Mouse (Mus musculus) MEL (cell line): Measurements from ENCODE around the gene Vim. TPM values are rescaled to one million over a fixed set of nuclear protein-coding genes. Genes with fewer than 3 reads are reported as not detected.
A peak's percentile ranks its signal among the peaks of the same experiment; 100 is the strongest.

Experiments
- DNase-seq: peaks from one replicate; pipeline ENCODE4 v3.0.0; 2011; ENCODE audit warnings: low read depth, low spot score
- H3K27ac ChIP-seq: 2 replicates; pipeline ENCODE4 v1.5.1; 2012; ENCODE audit warnings: low read depth, mild to moderate bottlenecking, control low read depth, low read length, moderate library complexity; ENCODE audit not compliant: control insufficient read depth
- H3K27me3 ChIP-seq, 2 experiments: fragments of 150-350 bp in 1 of 2; sonication (generic) in 1 of 2; 2 replicates each; pipeline ENCODE4 v1.6.1; 2012; ENCODE audit warnings: low read length in 2 of 2, mild to moderate bottlenecking in 2 of 2, improper control_type of control experiment in 1 of 2, moderate library complexity in 1 of 2; ENCODE audit not compliant: insufficient read depth in 2 of 2, control insufficient read depth in 1 of 2
- H3K36me3 ChIP-seq, 2 experiments: 2 replicates each; pipeline ENCODE4 v1.6.1; 2012 to 2014; ENCODE audit warnings: low read length in 2 of 2, improper control_type of control experiment in 1 of 2, inconsistent platforms in 1 of 2, mild to moderate bottlenecking in 1 of 2; ENCODE audit not compliant: insufficient read depth in 2 of 2, control insufficient read depth in 1 of 2
- H3K4me1 ChIP-seq, 2 experiments: fragments of 150-350 bp in 1 of 2; sonication (generic) in 1 of 2; 2 replicates each; pipeline ENCODE4 v1.6.1; 2012; ENCODE audit warnings: low read length in 2 of 2, improper control_type of control experiment in 1 of 2, mild to moderate bottlenecking in 1 of 2; ENCODE audit not compliant: insufficient read depth in 2 of 2, control insufficient read depth in 1 of 2
- H3K4me3 ChIP-seq, 2 experiments: fragments of 150-350 bp in 1 of 2; sonication (generic) in 1 of 2; 2 replicates each; pipeline ENCODE4 v1.5.1; 2012; ENCODE audit warnings: low read depth in 2 of 2, low read length in 2 of 2, mild to moderate bottlenecking in 2 of 2, moderate library complexity in 2 of 2, control low read depth in 1 of 2, improper control_type of control experiment in 1 of 2; ENCODE audit not compliant: control insufficient read depth in 1 of 2, insufficient read depth in 1 of 2
- H3K79me2 ChIP-seq: 2 replicates; pipeline ENCODE4 v1.6.1; 2012; ENCODE audit warnings: mild to moderate bottlenecking, low read length, moderate library complexity; ENCODE audit not compliant: control insufficient read depth, poor library complexity, insufficient read depth
- H3K9ac ChIP-seq: 2 replicates; pipeline ENCODE4 v1.6.1; 2012; ENCODE audit warnings: low read depth, mild to moderate bottlenecking, control low read depth, low read length, moderate library complexity; ENCODE audit not compliant: control insufficient read depth, poor library complexity, severe bottlenecking
- H3K9me3 ChIP-seq: fragments of 150-350 bp; sonication (generic); replicated peaks from 2 replicates; pipeline ENCODE4 v1.6.1; 2012; ENCODE audit warnings: mild to moderate bottlenecking, low read length, improper control_type of control experiment, moderate library complexity; ENCODE audit not compliant: insufficient read depth
- CHD2 ChIP-seq: IDR thresholded peaks from 2 replicates; pipeline ENCODE4 v1.6.1; 2011; ENCODE audit warnings: low read length, improper control_type of control experiment
- CTCF ChIP-seq, 3 experiments: IDR thresholded peaks in 2 of 3; conservative IDR thresholded peaks in 1 of 3; 2 replicates each; pipeline ENCODE4 v1.5.1; 2011 to 2012; ENCODE audit warnings: low read length in 3 of 3, low read depth in 2 of 3, mild to moderate bottlenecking in 2 of 3, improper control_type of control experiment in 1 of 3, inconsistent platforms in 1 of 3, mixed read lengths in 1 of 3, moderate library complexity in 1 of 3; ENCODE audit not compliant: control insufficient read depth in 1 of 3, insufficient read depth in 1 of 3, poor library complexity in 1 of 3, severe bottlenecking in 1 of 3
- EP300 ChIP-seq, 2 experiments: IDR thresholded peaks; 2 replicates each; pipeline ENCODE4 v1.6.1; 2011; ENCODE audit warnings: improper control_type of control experiment in 2 of 2, low read length in 2 of 2, low read depth in 1 of 2, mild to moderate bottlenecking in 1 of 2
- GATA1 ChIP-seq: IDR thresholded peaks from 2 replicates; pipeline ENCODE4 v1.6.1; 2011; ENCODE audit warnings: low read depth, low read length, improper control_type of control experiment
- HCFC1 ChIP-seq: IDR thresholded peaks from 2 replicates; pipeline ENCODE4 v1.6.1; 2012; ENCODE audit warnings: low read depth, mild to moderate bottlenecking, inconsistent platforms, low read length, improper control_type of control experiment, moderate library complexity
- KAT2A ChIP-seq: conservative IDR thresholded peaks from 2 replicates; pipeline ENCODE4 v1.6.1; 2012; ENCODE audit warnings: low read depth, low read length, improper control_type of control experiment, inconsistent platforms
- MAX ChIP-seq: IDR thresholded peaks from 2 replicates; pipeline ENCODE4 v1.6.1; 2011; ENCODE audit warnings: low read length, improper control_type of control experiment
- MEF2A ChIP-seq: IDR thresholded peaks from 2 replicates; pipeline ENCODE4 v1.6.1; 2014; ENCODE audit warnings: low read depth, mild to moderate bottlenecking, inconsistent platforms, low read length, improper control_type of control experiment; ENCODE audit not compliant: poor library complexity, insufficient replicate concordance, severe bottlenecking; ENCODE audit errors: extremely low read depth
- MXI1 ChIP-seq: IDR thresholded peaks from 2 replicates; pipeline ENCODE4 v1.6.1; 2011; ENCODE audit warnings: mild to moderate bottlenecking, low read depth, low read length, improper control_type of control experiment
- MYB ChIP-seq: IDR thresholded peaks from 2 replicates; pipeline ENCODE4 v1.6.1; 2011; ENCODE audit warnings: mild to moderate bottlenecking, low read depth, low read length, improper control_type of control experiment
- MYC ChIP-seq: IDR thresholded peaks from 2 replicates; pipeline ENCODE4 v1.6.1; 2011; ENCODE audit warnings: low read depth, mild to moderate bottlenecking, low read length, improper control_type of control experiment, moderate library complexity
- NRF1 ChIP-seq: IDR thresholded peaks from 2 replicates; pipeline ENCODE4 v1.6.1; 2014; ENCODE audit warnings: low read depth, mild to moderate bottlenecking, inconsistent platforms, low read length, improper control_type of control experiment, moderate library complexity; ENCODE audit not compliant: poor library complexity, insufficient read depth, severe bottlenecking
- POLR2AphosphoS2 ChIP-seq: IDR thresholded peaks from 2 replicates; pipeline ENCODE4 v1.6.1; 2011; ENCODE audit warnings: low read length, improper control_type of control experiment
- RAD21 ChIP-seq: IDR thresholded peaks from 2 replicates; pipeline ENCODE4 v1.6.1; 2011; ENCODE audit warnings: mild to moderate bottlenecking, low read depth, low read length, improper control_type of control experiment
- SIN3A ChIP-seq: IDR thresholded peaks from 2 replicates; pipeline ENCODE4 v1.6.1; 2012; ENCODE audit warnings: low read length, improper control_type of control experiment, inconsistent platforms
- SMC3 ChIP-seq: IDR thresholded peaks from 2 replicates; pipeline ENCODE4 v1.6.1; 2011; ENCODE audit warnings: low read depth, low read length, improper control_type of control experiment
- TAL1 ChIP-seq: IDR thresholded peaks from 2 replicates; pipeline ENCODE4 v1.6.1; 2012; ENCODE audit warnings: mild to moderate bottlenecking, inconsistent platforms, low read length, moderate library complexity, mixed read lengths
- TBP ChIP-seq: IDR thresholded peaks from 2 replicates; pipeline ENCODE4 v1.8.0; 2011; ENCODE audit warnings: low read depth, low read length, improper control_type of control experiment
- TCF12 ChIP-seq: IDR thresholded peaks from 2 replicates; pipeline ENCODE4 v1.6.1; 2014; ENCODE audit warnings: low read depth, mild to moderate bottlenecking, inconsistent platforms, low read length, improper control_type of control experiment, moderate library complexity
- UBTF ChIP-seq: IDR thresholded peaks from 2 replicates; pipeline ENCODE4 v1.6.1; 2012; ENCODE audit warnings: low read depth, mild to moderate bottlenecking, inconsistent platforms, low read length, improper control_type of control experiment, moderate library complexity, borderline replicate concordance; ENCODE audit not compliant: insufficient read depth
- USF2 ChIP-seq, 2 experiments: IDR thresholded peaks; 2 replicates each; pipeline ENCODE4 v1.6.1; 2011 to 2012; ENCODE audit warnings: improper control_type of control experiment in 2 of 2, low read length in 2 of 2, borderline replicate concordance in 1 of 2, inconsistent platforms in 1 of 2, low read depth in 1 of 2, mild to moderate bottlenecking in 1 of 2; ENCODE audit not compliant: insufficient read depth in 1 of 2
- ZC3H11A ChIP-seq: IDR thresholded peaks from 2 replicates; pipeline ENCODE4 v1.6.1; 2012; ENCODE audit warnings: low read depth, mild to moderate bottlenecking, inconsistent platforms, low read length, improper control_type of control experiment
- ZNF384 ChIP-seq: IDR thresholded peaks from 2 replicates; pipeline ENCODE4 v1.6.1; 2012; ENCODE audit warnings: low read depth, mild to moderate bottlenecking, inconsistent platforms, low read length, improper control_type of control experiment
- polyA plus RNA-seq, 2 experiments: library from polyadenylated mRNA; stranded (reverse) in 1 of 2; unstranded in 1 of 2; fragments of >175 nt in 1 of 2; fragments of >200 nt in 1 of 2; gene quantifications; 2 replicates each; pipeline versions ENCODE4 v1.2.1 to v1.2.4; 2012; ENCODE audit warnings: low replicate concordance in 2 of 2, low read depth in 1 of 2; ENCODE audit not compliant: insufficient read length in 2 of 2, insufficient read depth in 1 of 2, missing spikeins in 1 of 2
- total RNA-seq: library from RNA; depleted of rRNA; stranded (reverse); fragments of 300-350 nt; gene quantifications from 2 replicates; pipeline ENCODE4 v1.2.3, GENCODE M21; 2012

Vim gene
- total and polyA plus RNA-seq, 3 experiments, result 58.0 to 580 (median 257) TPM

- Histone ChIP-seq H3K27ac (no peak overlapping the region), H3K36me3 (no peaks in the 10 kb centered on the region), H3K27me3 (no peaks in the 10 kb centered on the region; a peak in 2 of 4 replicates), H3K4me1 (no peaks in the 10 kb centered on the region), H3K9ac (no peak overlapping the region), H3K79me2 (no peaks in the 10 kb centered on the region), H3K4me3 (no peak overlapping the region), H3K9me3 (no peaks in the 10 kb centered on the region)
- DNase-seq, result no peak
- TF ChIP-seq UBTF (no peak), MYC (no peak), TCF12 (no peak), SIN3A (no peak), MXI1 (no peak)
Measured at GRCm38 (mm10) chr2:13593328-13593727, 19.6 kb downstream of the Vim start.

- no peaks in the 10 kb centered on the region for H3K36me3 ChIP-seq
- H3K27ac ChIP-seq, result no peak overlapping the region
- no peak for TF ChIP-seq MYB
- peak in 2 of 3 experiments; percentile 9 to 77; a peak in 2 of 6 replicates for TF ChIP-seq CTCF (IDR thresholded peaks at IDR 0.05 in 2 of 3, conservative IDR thresholded peaks at IDR 0.05 in 1 of 3; ENCODE audit: control insufficient read depth in 1 of 3, insufficient read depth in 1 of 3, low read depth in 2 of 3, low read length in 3 of 3, poor library complexity in 1 of 3, severe bottlenecking in 1 of 3)
- no peak for TF ChIP-seq HCFC1
- TF ChIP-seq TBP, result no peak
- peak; percentile 89 for TF ChIP-seq SMC3
- no peak for TF ChIP-seq POLR2AphosphoS2
- TF ChIP-seq USF2 (IDR thresholded peaks at IDR 0.05; ENCODE audit: borderline replicate concordance in 1 of 2, insufficient read depth in 1 of 2, low read depth in 1 of 2, low read length in 2 of 2), result no peak
- TF ChIP-seq NRF1, result no peak
- TF ChIP-seq ZNF384, result peak; percentile 47; the same call in 1 of the 2 replicates
- no peak for TF ChIP-seq MXI1
- TF ChIP-seq RAD21, result peak; percentile 89
- peak; percentile 80 for TF ChIP-seq ZC3H11A
- no peak for TF ChIP-seq KAT2A
- no peak for TF ChIP-seq TAL1
- no peak for TF ChIP-seq MAX
- TF ChIP-seq EP300 (IDR thresholded peaks at IDR 0.05; ENCODE audit: low read depth in 1 of 2, low read length in 2 of 2), result no peak
- no peak for TF ChIP-seq CHD2
- no peak for TF ChIP-seq MEF2A
- no peak for TF ChIP-seq GATA1
- no peak overlapping the region for H3K4me3 ChIP-seq
- no peaks in the 10 kb centered on the region for H3K79me2 ChIP-seq
- no peak overlapping the region for H3K9ac ChIP-seq
- H3K4me1 ChIP-seq, result no peaks in the 10 kb centered on the region
- H3K27me3 ChIP-seq, result no peaks in the 10 kb centered on the region; a peak in 2 of 4 replicates
- H3K9me3 ChIP-seq, result no peaks in the 10 kb centered on the region
- DNase-seq, result peak; percentile 41
Measured at GRCm38 (mm10) chr2:13596965-13597656, 23.4 kb downstream of the Vim start.
